Mouse (Mus musculus): ENCODE measurements around the gene Spint5.

DNA sequence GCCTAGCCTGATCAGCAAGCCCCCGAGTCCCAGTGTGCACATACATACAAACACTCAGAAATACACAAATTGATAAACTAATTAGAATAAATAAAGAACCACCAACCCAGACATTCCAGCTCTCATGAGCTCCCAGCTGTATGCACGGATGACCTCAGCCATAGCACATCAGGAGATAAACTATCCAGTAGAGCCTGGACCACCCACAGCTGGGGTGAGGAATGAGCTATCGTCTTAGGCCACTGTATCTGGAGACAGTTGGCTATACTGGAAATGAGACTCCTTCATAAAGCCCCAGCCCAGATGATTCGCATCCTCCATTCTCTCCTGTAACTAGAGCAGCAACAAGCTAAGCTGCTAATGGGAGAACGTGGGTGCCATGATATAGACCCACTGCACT, 19.7 kb downstream of the Spint5 start:
- TF ChIP-seq GATA1 (IDR thresholded peaks at IDR 0.05; ENCODE audit: low read length) (no peak), TAL1 (IDR thresholded peaks at IDR 0.05; ENCODE audit: low read length) (no peak)

All from erythroblast, embryonic 14.5 days (primary cell).